Mouse (Mus musculus) intestine, embryonic 16.5 days (tissue): ENCODE results near the gene Pccb. TPM values are rescaled to one million over a fixed set of nuclear protein-coding genes. Genes with fewer than 3 reads are reported as not detected.

Experiments
- ATAC-seq: fragments of 200-750 bp; cut with Nextera tagmentation; 2 replicates; pipeline ENCODE4 v1.8.0; 2017; ENCODE audit warnings: moderate TSS enrichment, moderate library complexity
- H3K27ac ChIP-seq: fragments of 300-500 bp; sonication (generic); 2 replicates; pipeline ENCODE4 v1.5.1; 2014; ENCODE audit warnings: mild to moderate bottlenecking, low read length
- H3K27me3 ChIP-seq: fragments of 300-500 bp; sonication (generic); replicated peaks from 2 replicates; pipeline ENCODE4 v1.6.1; 2014; ENCODE audit warnings: low read length, control low read depth, mixed read lengths; ENCODE audit not compliant: control insufficient read depth, insufficient read depth
- H3K36me3 ChIP-seq: fragments of 300-500 bp; sonication (generic); 2 replicates; pipeline ENCODE4 v1.6.1; 2014; ENCODE audit warnings: low read length, control low read depth; ENCODE audit not compliant: control insufficient read depth, insufficient read depth
- H3K4me1 ChIP-seq: fragments of 300-500 bp; sonication (generic); 2 replicates; pipeline ENCODE4 v1.6.1; 2014; ENCODE audit warnings: low read length, control low read depth, mixed read lengths; ENCODE audit not compliant: control insufficient read depth, insufficient read depth
- H3K4me2 ChIP-seq: fragments of 300-500 bp; sonication (generic); 2 replicates; pipeline ENCODE4 v1.6.1; 2014; ENCODE audit warnings: low read depth, low read length, control low read depth
- H3K4me3 ChIP-seq: fragments of 300-500 bp; sonication (generic); 2 replicates; pipeline ENCODE4 v1.5.1; 2014; ENCODE audit warnings: mild to moderate bottlenecking, low read length
- H3K9ac ChIP-seq: fragments of 300-500 bp; sonication (generic); 2 replicates; pipeline ENCODE4 v1.6.1; 2014; ENCODE audit warnings: low read depth, low read length
- H3K9me3 ChIP-seq: fragments of 300-500 bp; sonication (generic); 2 replicates; pipeline ENCODE4 v1.6.1; 2016; ENCODE audit warnings: low read length, control low read depth; ENCODE audit not compliant: control insufficient read depth
- WGBS: fragments of 180-500 bp; shearing (Covaris S2); extraction: QIAGEN DNeasy Blood & Tissue Kit; methylation state at CpG from one replicate; pipeline ENCODE4 v1.1.7; 2014; 5-methylcytosine and 5-hydroxymethylcytosine counted together
- polyA plus RNA-seq: library from polyadenylated mRNA; unstranded; fragments of >200 nt; fragmentation: Nextera tagmentation; extraction: Ambion mirVana; gene quantifications from 2 replicates; pipeline ENCODE4 v1.2.1, GENCODE M21; 2015

The Pccb gene
- polyA plus RNA-seq, 1 experiment from 2014 or later, result 29.8 TPM

DNA sequence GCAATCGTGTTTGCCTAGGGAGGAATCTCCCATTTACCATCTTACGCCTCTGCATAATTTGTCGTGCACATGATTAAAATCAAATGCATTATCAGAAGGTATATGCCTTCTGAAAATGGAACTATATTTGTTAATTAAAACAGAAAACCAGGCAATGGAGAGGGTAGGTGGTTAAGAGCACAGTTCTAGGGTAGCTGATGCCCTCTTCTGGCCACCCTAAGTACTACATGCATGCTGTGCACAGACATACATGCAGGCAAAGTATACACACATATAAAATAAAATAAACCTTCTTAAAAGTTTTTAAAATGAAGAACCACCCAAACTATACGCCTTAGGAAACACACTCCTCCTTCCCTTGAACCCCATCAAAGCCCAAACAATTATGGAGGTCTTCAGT is 32.6 kb downstream of the Pccb start:
- H3K9me3 ChIP-seq, result no peaks in the 10 kb centered on the region
- peaks cover 5% of the 10 kb centered on the region; the same call in 1 of the 2 replicates for H3K4me1 ChIP-seq
- no peak overlapping the region for H3K9ac ChIP-seq
- H3K4me3 ChIP-seq, result no peak overlapping the region
- peaks cover 3% of the 10 kb centered on the region; the same call in 1 of the 2 replicates for H3K36me3 ChIP-seq
- 94% methylated on average over 4 of the region's 4 CpGs for WGBS
- no peak for ATAC-seq
- H3K27ac ChIP-seq, result no peak overlapping the region
- H3K4me2 ChIP-seq, result no peak overlapping the region
- no peaks in the 10 kb centered on the region for H3K27me3 ChIP-seq

DNA sequence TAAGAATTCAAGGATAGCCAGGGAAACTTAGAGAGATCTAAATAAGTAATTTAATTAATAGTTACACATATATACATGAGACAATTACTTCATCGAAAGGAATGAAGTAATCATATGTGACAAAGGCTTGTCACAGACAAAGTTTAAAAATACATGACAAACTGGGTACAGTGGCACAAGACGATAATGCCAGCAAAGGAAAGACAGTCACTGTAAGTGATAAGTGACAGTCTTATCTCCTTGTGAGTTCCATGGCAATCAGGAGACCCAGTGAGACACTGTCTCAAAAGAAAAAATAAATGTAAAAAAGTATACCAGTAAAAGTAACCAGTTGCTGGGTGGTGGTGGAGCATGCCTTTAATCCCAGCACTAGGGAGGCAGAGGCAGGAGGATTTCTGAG is 37.6 kb downstream of the Pccb start:
- Histone ChIP-seq H3K4me3 (no peak overlapping the region), H3K9me3 (no peaks in the 10 kb centered on the region), H3K9ac (no peak overlapping the region), H3K36me3 (peaks cover 3% of the 10 kb centered on the region), H3K4me2 (no peak overlapping the region), H3K27me3 (no peaks in the 10 kb centered on the region), H3K27ac (no peak overlapping the region), H3K4me1 (no peaks in the 10 kb centered on the region)
- WGBS, result 90% methylated on average over 2 of the region's 2 CpGs
- ATAC-seq, result no peak

DNA sequence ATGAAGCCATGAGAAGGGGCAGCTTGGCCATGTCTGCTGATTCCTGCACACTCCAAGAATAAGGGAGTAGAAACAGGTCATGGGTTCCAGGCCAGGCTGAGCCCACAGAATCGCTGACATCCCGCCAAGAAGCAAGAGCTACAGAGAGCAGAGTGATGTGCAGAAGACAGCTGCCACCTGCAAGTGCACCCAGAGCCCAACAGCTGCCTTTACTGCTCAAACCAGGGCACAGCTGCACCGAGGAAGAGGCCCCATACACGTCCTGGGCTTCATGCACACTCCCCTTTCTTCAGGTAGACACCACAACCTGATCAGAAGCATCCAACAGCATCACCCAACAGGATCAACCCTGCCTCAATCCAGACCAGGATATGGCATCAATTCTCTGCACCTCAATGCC is 40.8 kb downstream of the Pccb start:
- H3K36me3 ChIP-seq, result no peaks in the 10 kb centered on the region; the same call in none of the 2 replicates
- H3K9me3 ChIP-seq, result no peaks in the 10 kb centered on the region
- H3K4me1 ChIP-seq, result peaks cover 7% of the 10 kb centered on the region; the same call in 1 of the 2 replicates
- no peak overlapping the region for H3K4me3 ChIP-seq
- no peaks in the 10 kb centered on the region for H3K27me3 ChIP-seq
- H3K27ac ChIP-seq, result no peak overlapping the region
- no peak overlapping the region for H3K9ac ChIP-seq
- 85% methylated on average over 4 of the region's 4 CpGs for WGBS
- ATAC-seq, result no peak
- no peak overlapping the region for H3K4me2 ChIP-seq

DNA sequence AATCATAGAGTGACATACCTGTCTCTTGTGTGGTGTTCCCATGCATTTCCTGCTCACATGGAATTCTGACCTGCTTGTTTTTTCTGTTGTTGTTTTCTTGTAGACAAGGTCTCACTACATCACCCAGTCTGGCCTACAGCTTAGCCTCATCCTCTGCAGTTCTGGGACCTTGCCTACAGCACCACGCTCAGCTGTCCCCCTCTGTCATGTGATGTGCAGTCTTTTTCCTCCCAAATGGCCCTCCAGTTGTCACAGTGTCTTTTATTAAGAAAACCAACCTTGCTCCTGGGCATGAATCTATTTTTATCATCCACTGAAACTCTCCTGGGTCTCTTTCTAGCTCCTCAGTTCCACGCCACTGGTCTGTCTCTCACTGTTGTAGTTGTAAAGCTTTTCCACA is 42.5 kb downstream of the Pccb start:
- H3K27me3 ChIP-seq, result no peaks in the 10 kb centered on the region
- no peak overlapping the region for H3K27ac ChIP-seq
- H3K4me3 ChIP-seq, result no peak overlapping the region
- H3K4me2 ChIP-seq, result no peak overlapping the region
- no peak for ATAC-seq
- peaks cover 7% of the 10 kb centered on the region; the same call in 1 of the 2 replicates for H3K4me1 ChIP-seq
- H3K9ac ChIP-seq, result no peak overlapping the region
- H3K9me3 ChIP-seq, result no peaks in the 10 kb centered on the region
- 89% methylated on average over 2 of the region's 2 CpGs for WGBS
- no peaks in the 10 kb centered on the region; the same call in none of the 2 replicates for H3K36me3 ChIP-seq

DNA sequence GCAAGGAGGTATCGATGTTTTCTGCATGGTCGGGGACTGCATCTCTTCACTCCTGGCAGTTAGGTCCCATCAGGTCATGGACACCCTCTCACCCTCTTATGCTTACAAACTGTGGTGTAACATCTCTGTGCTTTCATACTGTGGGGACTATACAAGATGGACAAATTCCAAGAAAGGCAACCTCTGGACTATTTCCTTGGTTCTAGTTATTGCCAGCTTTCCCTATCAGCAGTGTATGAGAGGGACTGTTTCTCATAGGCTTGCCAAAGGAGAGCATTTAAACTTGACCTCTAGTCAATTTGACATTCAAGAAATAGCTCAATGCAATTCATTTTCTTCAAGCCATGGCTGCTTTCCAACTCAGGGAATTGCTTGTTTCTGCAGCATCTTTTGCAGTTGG is 43.4 kb downstream of the Pccb start:
- Histone ChIP-seq H3K27me3 (no peaks in the 10 kb centered on the region), H3K9me3 (no peaks in the 10 kb centered on the region), H3K4me1 (peaks cover 7% of the 10 kb centered on the region; the same call in 1 of the 2 replicates), H3K4me2 (no peak overlapping the region), H3K4me3 (no peak overlapping the region), H3K36me3 (no peaks in the 10 kb centered on the region; the same call in none of the 2 replicates), H3K9ac (no peak overlapping the region), H3K27ac (no peak overlapping the region)
- WGBS, result 91% methylated on average over 2 of the region's 2 CpGs
- peak; percentile 34; the same call in 1 of the 2 replicates for ATAC-seq

DNA sequence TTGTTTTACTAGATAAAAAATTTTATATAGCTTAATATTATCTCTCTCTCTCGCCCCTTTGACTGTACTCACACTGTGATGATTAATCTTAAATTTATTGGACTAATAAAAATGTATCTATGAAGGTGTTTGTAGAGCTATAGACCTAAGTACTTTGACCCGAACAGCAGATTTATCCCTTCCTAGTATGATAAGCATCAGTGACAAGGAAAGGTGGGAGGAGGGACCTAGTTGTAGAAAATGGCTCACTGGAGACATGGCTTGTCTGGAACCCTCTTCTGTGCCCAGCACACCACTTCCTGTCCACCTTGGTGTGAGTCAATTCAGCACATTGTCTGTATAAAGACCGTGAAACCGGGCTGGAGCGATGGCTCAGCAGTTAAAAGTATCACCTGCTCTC is 44.1 kb downstream of the Pccb start:
- H3K9me3 ChIP-seq, result no peaks in the 10 kb centered on the region
- no peak overlapping the region for H3K9ac ChIP-seq
- no peak overlapping the region for H3K4me3 ChIP-seq
- H3K4me1 ChIP-seq, result peaks cover 7% of the 10 kb centered on the region; the same call in 1 of the 2 replicates
- no peak overlapping the region for H3K27ac ChIP-seq
- H3K4me2 ChIP-seq, result no peak overlapping the region
- H3K27me3 ChIP-seq, result no peaks in the 10 kb centered on the region
- 78% methylated on average over 5 of the region's 5 CpGs for WGBS
- ATAC-seq, result peak; percentile 84
- H3K36me3 ChIP-seq, result no peaks in the 10 kb centered on the region; the same call in none of the 2 replicates

DNA sequence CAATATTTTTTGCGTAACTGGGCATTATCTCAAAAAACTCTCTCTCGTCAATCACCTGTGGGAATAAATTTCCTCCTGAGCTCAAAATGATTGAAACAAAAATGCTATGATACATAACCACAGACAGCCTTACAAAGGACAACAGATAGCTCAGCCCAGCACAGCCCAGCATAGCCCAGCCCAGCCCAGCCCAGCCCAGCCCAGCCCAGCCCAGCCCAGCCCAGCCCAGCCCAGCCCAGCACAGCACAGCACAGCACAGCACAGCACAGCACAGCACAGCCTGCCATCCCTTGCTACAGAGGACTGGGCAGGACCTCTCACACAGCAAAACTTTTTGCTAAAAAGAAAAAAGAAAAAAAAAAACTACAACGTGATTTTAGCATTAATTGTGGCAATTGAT is 46.8 kb downstream of the Pccb start:
- H3K4me2 ChIP-seq, result no peak overlapping the region
- WGBS, result 89% methylated on average over 3 of the region's 3 CpGs
- H3K27ac ChIP-seq, result no peak overlapping the region
- no peak for ATAC-seq
- no peaks in the 10 kb centered on the region for H3K27me3 ChIP-seq
- H3K4me1 ChIP-seq, result peaks cover 7% of the 10 kb centered on the region; the same call in 1 of the 2 replicates
- H3K4me3 ChIP-seq, result no peak overlapping the region
- no peaks in the 10 kb centered on the region for H3K9me3 ChIP-seq
- H3K36me3 ChIP-seq, result no peaks in the 10 kb centered on the region; the same call in 1 of the 2 replicates
- no peak overlapping the region for H3K9ac ChIP-seq

DNA sequence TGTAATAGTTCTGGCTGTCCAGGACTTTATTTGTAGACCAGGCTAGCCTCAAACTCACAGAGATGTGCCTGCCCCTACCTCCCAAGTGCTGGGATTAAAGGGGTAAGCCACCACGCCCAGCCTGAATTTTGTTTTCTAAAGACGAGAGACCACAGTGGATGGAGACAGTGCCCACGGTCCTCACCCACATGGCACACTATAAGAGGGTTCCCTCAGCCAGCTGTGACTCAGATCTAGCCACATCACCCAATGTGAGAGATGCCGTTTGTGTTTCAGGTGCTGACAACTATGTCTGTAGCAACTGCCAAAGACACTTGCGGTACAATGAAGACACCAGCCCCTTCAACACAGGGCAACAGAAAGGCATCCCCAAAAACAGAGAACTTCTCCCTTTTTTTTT is 47.7 kb downstream of the Pccb start:
- 94% methylated on average over 5 of the region's 5 CpGs for WGBS
- Histone ChIP-seq H3K9ac (no peak overlapping the region), H3K27ac (no peak overlapping the region), H3K9me3 (no peaks in the 10 kb centered on the region), H3K27me3 (no peaks in the 10 kb centered on the region), H3K4me2 (no peak overlapping the region), H3K4me3 (no peak overlapping the region), H3K36me3 (no peaks in the 10 kb centered on the region; the same call in 1 of the 2 replicates), H3K4me1 (peaks cover 7% of the 10 kb centered on the region; the same call in 1 of the 2 replicates)
- ATAC-seq, result no peak

DNA sequence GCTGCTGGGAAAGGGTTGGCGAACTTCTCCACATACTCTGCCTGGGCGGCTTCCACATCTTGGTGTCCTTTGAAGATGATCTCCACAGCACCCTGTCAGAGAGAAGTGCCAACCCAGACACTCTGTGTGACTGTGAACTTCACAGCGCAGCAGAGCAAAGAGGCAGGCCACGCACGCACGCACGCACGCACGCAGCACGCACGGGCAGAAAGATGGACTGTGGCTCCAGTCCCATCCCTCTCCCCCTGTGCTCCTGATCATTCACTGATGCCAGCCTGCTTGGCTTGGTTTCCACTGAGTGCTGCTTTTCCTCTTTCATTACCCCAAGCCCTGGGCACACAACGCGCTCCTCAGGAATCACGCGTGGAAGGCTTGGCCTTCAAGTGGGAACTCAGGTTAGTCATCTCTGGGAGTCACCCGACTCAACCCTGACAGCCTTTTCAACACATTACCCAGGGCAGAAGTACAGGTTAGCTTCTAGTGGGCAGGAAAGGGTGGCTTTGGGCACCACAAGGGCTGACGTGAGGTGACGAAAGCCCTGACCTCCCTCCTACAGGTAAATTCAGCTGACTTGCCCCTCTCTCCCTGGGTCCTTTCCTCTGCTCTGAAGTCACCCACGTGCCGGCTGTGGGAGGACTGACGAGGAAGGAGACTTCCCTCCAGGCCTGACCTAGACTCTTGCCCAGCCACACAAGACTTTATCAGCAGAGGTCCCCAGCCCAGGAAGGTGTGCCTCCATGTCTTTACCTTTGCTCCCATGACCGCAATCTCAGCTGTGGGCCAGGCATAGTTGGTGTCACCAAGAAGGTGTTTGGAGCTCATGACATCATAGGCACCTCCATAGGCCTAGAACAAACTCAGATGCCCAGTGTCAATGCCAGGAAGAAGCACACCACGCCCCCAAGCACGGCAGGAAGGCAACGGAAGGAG is 50.1 kb downstream of the Pccb start:
- Histone ChIP-seq H3K9ac (no peak overlapping the region), H3K36me3 (no peaks in the 10 kb centered on the region; the same call in 1 of the 2 replicates), H3K27me3 (no peaks in the 10 kb centered on the region), H3K4me1 (no peaks in the 10 kb centered on the region), H3K4me3 (no peak overlapping the region), H3K9me3 (no peaks in the 10 kb centered on the region), H3K27ac (no peak overlapping the region), H3K4me2 (no peak overlapping the region)
- ATAC-seq, result peak; percentile 86
- 92% methylated on average over 25 of the region's 25 CpGs for WGBS
